Mouse (Mus musculus) MEL-GATA-1-ER (cell line): ENCODE results near the gene Ubr2.

Experiments
- DNase-seq: peaks from one replicate; pipeline ENCODE4 v3.0.0-alpha.2; 2012; ENCODE audit warnings: low read depth; ENCODE audit errors: extremely low read depth

Ubr2 gene

DNA sequence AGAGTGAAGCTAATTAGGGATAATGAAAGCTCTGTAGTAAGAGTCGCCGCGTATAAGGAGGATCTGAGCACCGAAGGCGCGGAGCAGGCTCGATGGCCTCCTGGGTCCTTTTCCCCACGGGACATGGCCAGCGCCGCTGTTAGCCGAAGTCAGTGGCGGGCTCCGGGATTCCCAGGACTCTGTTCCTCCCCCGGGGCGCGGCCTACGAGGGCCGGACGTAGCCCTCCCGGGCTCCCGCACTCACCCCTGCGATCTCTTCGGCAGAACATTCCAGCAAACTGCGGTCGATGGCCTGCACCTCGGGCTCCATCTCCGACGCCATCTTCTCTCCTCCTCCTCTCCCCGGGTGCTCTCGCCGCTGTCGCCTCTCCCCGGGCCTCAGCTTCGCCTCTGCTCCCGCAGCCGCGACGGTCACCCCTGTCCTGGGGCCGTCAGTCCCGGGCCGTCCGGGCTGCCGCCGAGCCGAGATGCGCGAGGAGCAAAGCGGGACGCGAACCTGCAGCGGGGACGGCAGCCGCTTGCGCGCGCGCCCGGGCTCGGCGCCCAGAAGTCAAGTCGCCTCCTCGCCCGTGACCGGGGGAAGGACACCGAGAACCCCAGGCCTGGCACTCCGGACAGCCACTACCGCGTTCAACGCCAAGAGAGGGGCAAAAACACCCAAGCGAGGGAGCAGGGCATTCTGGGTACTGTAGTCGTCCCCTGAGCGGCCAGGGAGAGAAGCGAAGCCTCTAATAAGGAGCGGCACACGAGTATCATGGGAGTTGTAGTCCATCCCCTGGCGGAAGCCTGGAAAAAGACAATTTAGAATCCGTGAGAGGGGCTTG lies at the start of gene Ubr2:
Gene Ubr2, minus strand, starts transcription at position 659 of the 824 bp plus-strand sequence.
- DNase-seq, result peak; percentile 95

- no peak for DNase-seq
These were observed 49.5 kb upstream of the Ubr2 start for GRCm38 (mm10) chr17:47059836-47060360.

- no peak for DNase-seq
These were observed 47.6 kb upstream of the Ubr2 start for GRCm38 (mm10) chr17:47057966-47058365.

- DNase-seq, result no peak
These were observed 46.1 kb upstream of the Ubr2 start for GRCm38 (mm10) chr17:47056476-47056875.

DNA sequence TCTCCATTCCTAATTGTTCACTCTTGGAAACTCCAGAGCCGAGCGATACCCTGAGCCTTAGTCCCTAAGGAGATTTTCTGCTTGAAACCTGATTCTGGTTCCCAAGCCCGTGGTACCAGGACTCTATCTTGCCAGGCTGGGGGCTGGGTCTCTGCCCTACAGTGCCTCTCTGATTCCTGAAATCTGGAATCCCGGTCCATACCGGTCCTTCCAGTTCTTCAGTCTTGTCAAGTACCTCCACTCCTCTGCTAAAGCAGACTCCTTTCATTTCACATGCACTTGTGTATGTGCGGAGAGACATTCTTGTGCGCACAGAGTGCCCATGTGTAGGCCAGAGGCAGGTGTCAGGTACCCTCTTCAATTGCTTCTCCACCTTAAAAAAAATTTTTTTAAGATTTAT lies 44.8 kb upstream of the Ubr2 start:
- no peak for DNase-seq

GRCm38 (mm10) chr17:47054613-47055012 lies 44.3 kb upstream of the Ubr2 start:
- no peak for DNase-seq

DNA sequence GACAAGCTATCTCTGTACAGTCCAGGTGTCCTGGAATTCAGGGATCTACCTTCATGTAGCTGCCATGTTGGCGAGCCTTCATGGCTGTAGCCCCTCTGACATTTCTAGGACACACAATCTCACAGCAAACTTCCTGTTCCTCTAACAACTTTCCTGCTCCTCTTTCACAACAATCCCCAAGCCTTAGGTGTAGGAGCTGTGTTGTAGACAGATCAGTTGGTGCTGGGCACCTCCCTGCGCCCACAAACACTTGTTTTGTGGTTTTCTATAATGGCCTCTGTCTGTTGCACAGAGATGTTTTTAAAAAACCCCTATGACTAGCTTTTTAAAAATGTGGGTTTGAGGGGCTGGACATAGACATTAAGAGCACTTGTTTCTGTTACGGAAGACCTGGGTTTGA lies 40.3 kb upstream of the Ubr2 start:
- DNase-seq, result no peak

DNA sequence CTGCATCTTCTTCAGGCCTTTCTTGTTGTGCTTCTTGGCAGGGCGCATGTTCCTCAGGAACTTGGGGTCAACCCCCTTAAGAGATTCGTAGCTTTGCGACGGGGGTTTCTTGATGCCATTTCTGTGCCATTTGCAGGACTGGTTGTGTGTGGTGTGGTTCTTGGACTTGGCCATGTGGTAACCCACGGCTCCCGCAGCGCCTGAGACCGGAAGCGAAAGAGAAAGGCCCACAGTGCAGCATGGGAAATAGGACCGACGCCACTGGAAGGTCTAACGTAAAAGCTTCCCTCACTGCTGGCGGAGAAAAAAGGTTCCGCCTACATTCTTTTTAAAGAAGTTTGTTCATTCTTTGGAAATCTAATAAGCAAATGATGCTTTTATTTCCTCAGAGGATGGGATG lies 32.5 kb upstream of the Ubr2 start:
- no peak for DNase-seq

DNA sequence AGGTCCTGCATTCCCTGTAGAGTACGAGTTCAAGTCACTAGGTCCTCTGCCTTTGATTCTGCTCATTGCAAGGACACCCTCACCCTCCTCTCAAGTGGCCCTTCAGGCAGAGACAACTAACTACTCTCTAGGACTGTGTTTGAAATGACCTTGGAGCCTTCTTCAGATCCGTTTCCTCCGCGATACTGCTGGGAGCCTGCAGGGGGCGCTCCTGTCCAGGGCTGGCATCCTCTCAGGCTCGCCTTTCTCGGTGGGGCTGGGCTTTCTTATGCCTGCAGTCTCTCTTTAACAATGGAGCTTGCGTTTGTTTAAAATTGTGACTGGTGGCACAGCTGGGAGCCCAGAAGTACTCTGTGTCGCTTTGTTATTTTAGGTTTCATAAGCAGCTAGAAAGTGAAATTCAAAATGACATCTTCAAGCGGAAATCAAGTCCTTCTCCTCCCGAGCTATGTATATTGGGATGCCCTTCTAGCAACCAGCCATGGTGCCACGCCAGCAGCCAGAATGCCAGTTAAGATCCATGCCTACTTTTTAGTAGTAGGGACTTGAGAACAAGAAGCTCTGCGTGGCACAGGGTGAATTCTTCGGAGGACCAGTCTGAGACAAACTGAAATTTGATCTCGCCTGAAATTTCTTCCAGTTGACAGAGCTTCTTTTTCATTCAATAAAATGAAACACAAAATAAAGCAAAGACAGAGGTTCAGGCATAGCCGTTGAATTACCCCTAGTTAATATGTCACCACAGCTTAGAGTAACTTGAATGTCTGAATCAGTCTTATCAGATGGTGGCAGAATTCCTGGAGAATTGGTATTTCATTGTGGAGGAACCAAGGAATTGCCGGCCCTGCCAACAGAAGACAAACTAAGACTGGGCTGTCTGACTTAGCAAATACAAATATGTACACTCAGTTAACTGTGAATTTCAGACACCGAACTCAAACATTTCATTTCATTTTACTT lies 28.8 kb upstream of the Ubr2 start:
- DNase-seq, result peak; percentile 33

DNA sequence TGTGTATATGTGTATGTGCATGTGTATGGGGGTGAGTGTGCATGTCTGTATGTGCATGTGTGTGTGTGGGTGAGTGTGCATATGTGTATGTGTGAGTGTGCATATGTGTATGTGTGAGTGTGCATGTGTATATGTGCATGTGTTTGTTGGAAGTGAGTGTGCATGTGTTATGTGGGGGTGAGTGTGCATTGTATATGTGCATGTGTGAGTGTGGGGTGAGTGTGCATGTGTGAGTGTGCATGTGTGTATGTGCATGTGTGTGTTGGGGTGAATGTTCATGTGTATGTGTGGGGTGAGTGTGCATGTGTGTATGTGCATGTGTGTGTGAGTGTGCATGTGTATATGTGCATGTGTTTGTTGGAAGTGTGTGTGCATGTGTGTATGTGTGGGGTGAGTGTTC lies 24.2 kb upstream of the Ubr2 start:
- no peak for DNase-seq

DNA sequence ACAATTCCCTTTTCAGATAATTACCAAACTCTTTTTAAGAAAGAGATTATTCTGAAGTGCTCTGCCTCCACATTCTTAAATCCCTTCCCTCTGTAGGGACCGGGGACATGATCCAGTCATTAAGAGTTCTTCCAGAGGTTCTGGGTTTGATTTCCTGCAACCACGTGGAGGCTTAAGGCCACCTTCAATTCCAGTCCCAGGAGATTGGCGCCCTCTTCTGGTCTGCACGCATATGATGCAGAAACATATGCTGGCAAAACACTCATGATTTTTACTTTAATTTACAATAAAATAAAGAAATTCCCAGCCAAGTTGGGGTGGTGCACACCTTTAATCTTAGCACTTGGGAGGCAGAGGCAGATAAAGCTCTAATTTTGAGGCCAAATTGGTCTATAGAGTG lies 23.3 kb upstream of the Ubr2 start:
- DNase-seq, result peak; percentile 38

- DNase-seq, result no peak
These were observed 14.4 kb upstream of the Ubr2 start for GRCm38 (mm10) chr17:47024805-47025204.

DNA sequence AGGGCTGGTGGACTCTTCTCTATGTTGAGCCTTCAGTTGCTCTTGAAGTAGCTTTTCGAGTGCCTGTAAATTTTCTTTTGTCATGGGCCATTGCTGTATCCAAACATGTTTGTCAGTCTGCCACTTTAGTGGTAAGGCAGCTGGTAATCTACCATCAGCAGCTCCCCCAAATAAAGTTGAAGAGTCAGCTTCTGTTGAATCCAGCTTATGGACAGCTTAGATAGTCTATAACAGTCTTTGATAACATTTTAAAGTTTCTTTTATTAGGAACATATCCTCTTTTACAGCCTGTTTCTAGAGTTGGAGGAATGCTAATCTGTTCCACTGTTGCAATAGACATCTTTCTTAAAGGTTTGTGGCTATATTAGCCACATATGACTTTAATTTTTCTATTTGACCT lies 13.0 kb upstream of the Ubr2 start:
- no peak for DNase-seq

DNA sequence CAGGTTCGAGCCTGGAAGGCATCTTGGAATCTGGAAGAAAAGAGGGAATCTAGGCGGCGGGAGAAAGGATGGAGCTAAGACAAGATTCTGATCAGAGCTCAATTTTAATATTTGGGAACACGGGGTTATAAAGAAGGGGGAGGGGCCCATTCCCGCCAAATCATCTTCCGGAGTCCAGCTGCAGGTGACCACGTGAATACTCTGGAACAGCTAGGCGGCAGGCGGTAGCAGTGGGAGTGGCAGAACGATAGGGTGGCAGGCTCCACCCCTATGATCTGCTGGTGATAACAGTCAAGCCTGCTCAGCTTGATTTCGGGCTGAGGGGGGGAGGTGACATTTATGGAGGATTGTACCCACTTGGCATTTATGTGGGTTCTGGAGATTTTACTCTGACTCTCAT lies 2.5 kb upstream of the Ubr2 start:
- DNase-seq, result no peak

GRCm38 (mm10) chr17:47011661-47012043 lies 1.3 kb upstream of the Ubr2 start:
- DNase-seq, result no peak

- DNase-seq, result peak; percentile 76
These were observed 635 bp upstream of the Ubr2 start for GRCm38 (mm10) chr17:47010722-47011660.

DNA sequence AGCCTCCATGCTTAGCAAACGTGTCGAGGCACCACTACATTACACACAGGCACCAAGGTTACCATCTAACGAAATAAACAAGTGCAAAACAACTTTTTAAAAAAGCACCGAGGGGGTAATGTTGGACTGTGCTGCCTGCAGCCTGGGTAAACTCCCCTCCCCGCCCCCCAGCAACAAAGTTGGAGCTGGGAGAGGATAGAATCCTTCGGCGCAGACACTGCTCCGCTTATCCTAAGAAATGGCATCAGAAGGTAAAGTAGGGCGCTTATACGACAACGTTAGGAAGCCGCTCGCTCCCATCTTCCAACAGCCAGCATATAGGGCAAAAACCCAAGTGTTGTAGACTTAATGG lies 834 bp downstream of the Ubr2 start:
- DNase-seq, result no peak

DNA sequence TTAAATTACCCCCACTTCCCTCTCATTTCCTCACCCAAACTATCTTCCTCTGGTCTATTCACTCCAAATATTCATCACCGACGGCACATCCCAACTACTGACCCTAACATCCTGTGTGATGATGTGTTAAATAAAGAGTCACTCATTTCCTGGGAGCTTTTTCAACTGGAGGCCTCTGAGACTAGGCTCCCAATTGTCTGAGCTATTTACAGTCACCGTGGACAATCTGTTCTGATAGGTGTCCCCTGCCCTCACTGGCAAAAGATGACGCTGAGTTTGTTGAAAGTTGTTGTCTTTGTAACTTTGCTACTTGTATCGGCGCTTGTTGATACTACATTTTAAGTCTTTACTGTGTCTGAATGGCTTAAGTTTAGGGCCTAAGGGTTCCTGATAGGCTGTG lies 1.3 kb downstream of the Ubr2 start:
- DNase-seq, result peak; percentile 26

- DNase-seq, result no peak
These were observed 1.9 kb downstream of the Ubr2 start for GRCm38 (mm10) chr17:47008506-47008905.

DNA sequence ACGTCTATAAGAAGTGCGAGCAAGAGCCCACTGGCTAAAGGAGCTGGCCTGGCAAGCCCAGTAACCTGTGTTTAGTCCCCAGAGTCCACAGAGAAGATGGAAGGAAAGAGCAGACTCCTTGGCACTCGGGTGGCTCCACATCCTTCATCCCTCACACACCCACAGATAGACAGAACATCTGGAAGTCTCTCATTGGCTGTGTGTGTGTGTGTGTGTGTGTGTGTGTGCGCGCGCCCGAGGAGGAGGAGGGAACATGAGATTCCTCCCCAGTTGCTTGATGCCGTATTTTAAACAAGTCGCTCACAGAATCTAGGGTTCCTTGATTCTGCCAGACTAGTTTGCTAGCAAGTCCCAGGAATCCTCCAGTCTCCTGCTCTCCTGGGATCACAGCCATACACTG lies 3.6 kb downstream of the Ubr2 start:
- no peak for DNase-seq

- DNase-seq, result peak; percentile 16
These were observed 4.5 kb downstream of the Ubr2 start for GRCm38 (mm10) chr17:47005741-47006405.
